Mouse (Mus musculus) spleen, adult 12 weeks (tissue): ENCODE measurements around the gene Syt8.

Source experiments
- DNase-seq: peaks from one replicate; pipeline ENCODE4 v3.0.0; 2022; ENCODE audit warnings: low spot score

The Syt8 gene

DNA sequence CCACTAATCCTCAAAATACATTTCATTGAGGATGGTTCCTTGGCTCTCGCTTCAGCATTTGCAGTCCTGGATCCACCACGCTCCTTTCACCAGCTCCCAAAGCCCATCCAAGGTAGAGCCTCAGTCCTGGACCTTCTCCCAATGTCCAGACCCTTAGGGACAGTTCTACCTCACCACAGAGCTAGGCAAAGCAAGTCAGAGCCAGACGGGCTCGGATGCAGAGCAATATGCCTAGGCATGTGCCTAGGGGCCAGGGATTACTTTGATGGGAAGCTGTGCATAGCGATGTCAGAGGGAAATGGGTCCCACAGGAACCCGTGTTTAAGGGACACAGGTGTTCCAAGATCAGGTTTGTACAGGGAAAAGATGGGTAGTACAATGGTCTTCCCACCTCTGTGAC, 10.7 kb downstream of the Syt8 start:
- no peak for DNase-seq

DNA sequence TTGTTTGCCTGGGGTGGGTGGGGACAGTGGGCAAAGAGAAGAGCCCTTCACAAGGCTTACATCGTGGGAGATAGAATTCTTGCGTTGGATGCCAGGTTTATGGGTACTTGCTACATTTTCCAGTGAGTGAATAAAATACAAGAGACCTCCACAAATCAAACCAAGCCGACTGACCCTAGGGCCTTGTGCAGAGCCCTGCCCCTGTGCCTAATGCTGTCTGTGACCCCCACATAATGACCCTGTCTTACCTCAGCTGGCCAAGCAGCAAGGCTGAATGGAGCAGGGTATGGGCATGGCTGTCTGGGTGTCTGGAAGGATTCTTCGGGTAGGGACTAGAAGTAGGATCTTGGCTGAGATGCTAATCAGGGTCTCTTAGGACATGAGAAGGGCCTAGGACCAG, 11.6 kb downstream of the Syt8 start:
- no peak for DNase-seq

DNA sequence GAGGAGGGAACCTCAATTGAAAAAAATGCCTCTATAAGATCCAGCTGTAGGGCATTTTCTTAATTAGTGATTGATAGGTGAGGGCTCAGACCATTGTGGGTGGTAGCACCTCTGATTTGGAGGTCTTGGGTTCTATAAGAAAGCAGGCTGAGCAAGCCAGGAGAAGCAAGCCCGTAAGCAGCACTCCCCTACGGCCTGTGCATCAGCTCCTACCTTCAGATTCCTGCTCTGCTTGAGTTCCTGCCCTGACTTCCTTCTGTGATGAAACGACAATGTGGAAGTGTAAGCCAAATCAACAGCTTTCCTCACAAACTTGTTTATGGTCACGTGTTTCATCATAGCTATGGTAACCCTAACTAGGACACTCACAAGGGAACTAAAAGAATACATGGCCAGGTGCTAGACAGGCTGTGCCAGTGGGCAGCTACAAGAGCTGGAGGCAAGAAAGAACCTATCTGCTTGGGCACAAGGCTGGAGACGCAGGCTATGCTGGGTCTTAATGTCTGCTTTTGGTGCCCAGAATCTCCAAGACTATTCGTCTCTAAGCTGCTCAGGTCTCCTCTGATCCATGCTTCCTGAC, 14.5 kb downstream of the Syt8 start:
- no peak for DNase-seq

DNA sequence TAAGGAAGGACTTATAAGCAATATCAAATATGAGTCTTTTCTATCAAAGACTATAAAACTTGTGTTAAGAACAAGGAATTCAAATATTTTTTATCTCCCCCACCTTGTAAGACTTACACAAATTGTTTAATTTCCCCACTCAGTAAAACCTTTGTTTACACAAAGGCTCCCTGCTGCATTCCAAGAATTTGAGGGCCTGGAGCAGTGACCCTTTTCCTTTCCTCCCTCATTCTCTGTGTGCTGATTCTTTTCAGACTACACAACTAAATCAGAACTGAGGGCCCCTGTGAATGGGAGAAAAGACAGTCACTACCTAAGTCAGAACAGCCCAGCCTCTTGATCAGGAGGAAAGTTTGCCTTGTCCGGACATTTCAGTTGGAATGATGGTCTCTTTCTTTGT, 20.1 kb downstream of the Syt8 start:
- no peak for DNase-seq

DNA sequence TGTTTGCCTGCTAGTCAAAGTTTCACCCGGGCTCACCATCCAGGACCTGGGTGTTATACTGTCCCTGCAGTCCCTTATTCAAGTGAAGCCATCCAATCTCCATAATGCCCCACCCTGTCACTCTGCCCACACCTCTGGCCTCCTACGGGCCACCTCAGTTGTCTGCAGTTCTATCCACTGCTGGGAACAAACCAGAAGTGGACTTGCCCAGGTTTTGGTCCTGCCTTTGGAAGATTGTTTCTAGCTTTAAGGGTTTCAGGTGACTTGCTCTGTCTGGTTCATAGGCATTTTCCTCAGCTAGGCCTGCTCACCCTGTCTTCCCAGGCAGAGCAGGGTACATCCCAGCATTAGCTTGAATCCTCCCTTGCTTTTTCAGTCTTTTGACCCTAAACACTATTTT, 20.6 kb downstream of the Syt8 start:
- no peak for DNase-seq

DNA sequence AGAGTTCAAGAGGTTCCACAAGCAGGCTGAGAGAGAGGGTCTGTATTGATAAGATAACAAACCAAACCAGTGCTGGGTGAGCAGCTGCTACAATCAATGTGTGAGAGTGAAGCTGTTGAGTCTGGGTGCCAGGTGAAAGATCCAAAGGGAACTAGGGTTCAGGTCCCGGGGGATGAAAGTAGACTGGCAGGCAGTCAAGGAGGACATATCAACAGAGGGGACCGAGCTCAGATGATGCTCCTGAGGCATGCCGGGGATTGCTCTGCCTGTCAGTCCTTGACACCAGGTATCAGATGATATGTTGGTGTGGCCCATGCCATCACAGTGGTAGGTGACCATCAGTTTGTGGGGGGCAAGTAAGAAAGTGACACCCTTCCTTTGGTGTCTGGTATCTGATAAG, 22.2 kb downstream of the Syt8 start:
- DNase-seq: no peak

DNA sequence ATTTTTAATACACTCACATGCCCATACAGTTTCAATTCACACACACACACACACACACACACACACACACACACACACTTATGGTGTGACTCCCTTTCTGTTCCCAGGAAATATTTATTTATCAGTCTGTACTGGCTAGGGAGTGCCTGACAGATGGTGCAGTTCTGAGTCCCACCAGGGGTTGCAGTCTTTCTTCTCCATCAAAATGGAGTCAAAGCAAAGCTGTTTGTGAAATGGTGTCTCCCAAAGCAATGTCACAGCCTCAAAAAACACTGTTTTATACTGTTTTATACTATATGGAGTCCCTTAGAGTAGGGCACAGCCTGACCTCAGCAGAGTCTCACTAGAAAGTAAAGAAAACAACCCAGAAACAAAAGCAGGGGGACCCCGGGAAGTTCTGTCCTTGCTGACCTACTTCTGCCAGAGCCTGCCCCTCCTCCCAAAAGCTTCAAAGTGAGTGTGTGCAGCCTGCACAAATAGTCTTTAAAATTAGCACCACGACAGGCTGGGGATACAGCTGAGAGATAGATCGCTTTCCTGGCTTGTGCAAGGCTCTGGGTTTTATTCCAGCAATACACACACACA, 22.7 kb downstream of the Syt8 start:
- DNase-seq: no peak

DNA sequence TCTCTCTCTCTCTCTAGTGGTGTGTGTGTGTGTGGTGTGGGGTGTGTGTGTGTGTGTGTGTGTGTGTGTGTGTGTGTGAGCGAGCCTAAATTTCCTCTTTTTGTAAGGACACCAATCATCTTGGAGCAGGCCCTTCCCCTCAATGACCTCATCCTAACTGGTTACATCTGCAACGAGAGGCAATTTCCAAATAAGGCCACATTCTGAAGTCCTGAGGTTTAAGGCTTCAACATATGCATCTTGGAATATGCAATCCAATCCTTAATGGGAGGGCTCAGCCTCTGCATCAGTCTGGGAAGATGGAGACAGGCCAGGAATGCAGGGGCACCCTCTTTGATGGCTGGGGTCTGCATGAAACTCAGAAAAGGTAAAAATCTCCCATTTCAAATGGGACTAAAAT, 23.4 kb downstream of the Syt8 start:
- no peak for DNase-seq

DNA sequence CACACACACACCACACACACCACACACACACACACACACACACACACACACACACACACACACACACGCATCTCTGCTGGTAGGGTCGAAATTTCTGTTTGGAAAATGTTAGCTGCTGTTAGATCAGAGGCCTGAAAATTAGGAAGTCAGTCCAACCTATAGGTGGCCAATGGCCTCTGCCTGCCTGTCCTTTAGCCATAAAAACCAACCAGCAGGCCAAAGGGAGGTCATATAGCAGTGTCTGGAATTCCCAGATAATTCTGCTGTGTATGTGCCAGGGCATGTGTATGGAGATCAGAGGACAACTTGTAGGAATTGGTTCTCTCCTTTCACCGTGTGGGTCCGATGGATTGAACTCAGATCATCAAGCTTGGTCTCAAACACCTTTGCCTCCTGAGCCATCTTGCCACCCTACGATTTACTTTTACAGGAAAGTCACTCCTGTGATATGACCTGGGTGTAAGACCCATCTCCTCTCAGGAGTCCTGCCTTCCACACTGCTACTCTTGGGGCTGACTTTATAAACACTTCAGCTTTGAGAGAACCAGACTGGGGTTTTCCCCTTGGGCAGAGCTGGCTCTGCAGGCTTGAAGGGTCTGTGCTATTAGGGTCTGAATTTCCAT, 24.1 kb downstream of the Syt8 start:
- DNase-seq: no peak

DNA sequence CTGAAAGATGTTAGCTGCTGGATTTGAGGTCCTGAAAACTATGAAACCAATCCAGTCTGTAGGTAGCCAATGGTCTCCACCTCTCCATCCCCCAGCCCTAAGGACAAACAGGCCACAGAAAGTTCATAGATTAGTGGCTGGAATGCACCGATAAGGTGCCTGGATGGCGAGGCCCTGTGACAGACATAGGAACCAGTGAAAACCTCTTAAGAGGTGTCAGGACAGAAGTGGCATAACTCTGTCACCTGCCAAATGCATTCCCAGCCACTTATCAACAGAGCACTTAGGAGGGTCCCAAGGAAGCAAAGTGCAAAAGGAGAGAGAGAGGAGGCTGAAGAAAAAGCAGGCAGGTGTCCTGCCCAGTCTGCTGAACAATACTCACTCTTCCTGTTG, 24.6 kb downstream of the Syt8 start:
- no peak for DNase-seq

DNA sequence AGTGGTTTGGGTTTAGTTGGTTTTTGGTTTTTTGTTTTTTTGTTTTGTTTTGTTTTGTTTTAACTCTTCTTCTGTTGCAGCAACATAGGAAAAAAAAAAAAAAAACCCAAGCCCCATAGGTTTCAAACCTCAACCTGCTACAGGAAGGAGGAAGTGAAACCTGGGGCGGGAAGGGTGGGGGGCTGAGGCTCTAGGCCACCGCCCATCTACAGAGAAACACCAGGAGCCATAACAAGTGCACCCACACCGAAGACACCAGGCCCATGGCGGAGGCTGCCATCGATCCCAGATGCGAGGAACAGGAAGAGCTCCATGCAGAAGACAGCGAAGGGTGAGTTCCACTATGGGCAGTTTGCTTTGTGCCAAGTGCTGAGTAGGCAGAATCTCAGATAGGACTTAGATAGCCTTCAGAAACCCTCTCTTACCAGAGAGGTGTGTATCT, 26.0 kb downstream of the Syt8 start, which contains the start of gene Lsp1:
Gene Lsp1 (plus strand): TSS at position 174 of the 442 bp plus-strand sequence.
- DNase-seq: no peak

DNA sequence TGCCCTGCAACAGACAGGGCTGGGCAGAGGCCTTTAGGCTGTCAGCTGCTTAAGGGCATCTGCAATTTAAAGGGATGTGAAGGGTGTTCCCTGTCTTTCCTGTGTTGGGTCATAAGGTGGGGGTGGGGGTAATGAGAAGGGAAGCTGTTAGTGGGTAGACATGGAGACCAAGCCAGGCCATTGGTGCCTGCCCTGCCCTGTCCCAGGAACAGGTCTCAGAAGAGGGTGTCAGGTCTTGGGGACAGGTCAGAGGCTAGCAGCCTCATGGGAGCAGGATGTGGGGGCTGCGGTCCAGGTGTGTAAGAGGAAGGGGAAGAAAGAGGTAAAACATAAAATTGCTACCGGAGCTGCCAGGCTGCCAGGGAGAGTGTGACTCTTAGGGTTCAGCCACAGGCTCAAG, 26.8 kb downstream of the Syt8 start:
- no peak for DNase-seq

DNA sequence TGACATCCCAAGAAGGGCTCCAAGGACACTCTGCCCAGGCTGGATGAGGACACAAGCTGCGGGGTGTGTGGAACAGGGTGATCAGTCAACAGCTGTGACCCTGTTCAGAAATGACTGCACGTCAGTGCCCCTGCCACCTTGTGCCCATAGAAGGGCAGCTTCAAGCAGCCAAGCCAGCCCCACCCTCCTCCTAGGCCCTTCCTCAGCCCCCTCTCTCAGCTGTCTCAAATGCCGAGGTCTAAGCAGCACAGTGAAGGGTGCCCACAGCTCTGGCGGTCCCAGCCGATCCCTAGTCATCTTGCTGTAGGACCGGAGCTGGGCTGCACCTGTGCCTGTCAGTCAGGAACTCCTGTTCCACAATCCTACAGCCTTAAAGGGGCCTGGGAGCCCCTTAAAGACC, 27.5 kb downstream of the Syt8 start:
- DNase-seq: no peak

DNA sequence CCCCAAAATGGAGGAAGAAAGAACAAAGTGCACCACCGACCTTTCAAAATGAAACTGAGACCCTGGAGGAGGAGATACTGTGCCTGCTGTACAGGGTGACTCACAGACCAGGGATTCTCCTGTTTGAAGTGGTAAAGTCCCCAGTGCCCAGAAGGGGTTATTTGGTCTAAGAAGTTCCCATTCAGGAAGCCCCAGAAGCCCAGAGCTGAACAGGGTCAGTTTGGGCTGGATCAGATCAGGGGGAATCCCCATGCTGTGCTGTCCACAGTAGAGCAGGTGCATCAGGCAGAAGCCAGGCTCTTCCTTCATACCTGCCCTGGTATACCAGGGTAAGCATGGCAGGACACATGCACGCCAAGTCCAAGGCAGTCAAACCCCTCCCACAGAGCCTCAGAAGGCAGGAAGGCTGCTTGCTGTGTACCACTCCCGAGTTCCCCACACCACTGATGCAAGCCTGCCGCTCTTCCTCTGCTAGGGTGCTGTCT, 28.0 kb downstream of the Syt8 start:
- DNase-seq: no peak

DNA sequence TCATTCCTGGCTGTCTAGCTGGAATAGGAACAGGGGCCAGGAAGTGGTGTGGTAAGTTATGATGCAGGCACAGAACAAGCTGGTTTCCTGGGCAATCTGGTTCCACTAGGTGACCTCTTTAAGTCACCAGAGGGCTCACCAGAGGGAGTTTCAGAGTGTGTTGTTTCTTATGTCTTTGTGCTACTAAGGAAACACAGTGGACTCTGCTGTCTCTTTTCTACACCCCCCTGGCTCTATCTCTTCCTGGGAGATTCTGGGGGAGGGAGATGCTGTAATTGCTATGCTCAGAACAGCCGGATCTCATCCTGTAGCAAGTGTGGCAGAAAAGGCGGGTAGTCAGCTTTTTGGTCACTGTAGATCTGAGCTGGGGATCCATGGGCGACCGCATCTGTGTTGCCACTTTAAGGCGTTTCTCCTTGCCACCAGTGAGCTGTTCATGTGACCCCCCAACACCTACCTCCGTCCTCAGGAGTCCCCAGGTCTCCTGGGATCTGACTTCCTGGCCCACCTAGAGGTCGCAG, 35.6 kb downstream of the Syt8 start:
- DNase-seq: no peak

DNA sequence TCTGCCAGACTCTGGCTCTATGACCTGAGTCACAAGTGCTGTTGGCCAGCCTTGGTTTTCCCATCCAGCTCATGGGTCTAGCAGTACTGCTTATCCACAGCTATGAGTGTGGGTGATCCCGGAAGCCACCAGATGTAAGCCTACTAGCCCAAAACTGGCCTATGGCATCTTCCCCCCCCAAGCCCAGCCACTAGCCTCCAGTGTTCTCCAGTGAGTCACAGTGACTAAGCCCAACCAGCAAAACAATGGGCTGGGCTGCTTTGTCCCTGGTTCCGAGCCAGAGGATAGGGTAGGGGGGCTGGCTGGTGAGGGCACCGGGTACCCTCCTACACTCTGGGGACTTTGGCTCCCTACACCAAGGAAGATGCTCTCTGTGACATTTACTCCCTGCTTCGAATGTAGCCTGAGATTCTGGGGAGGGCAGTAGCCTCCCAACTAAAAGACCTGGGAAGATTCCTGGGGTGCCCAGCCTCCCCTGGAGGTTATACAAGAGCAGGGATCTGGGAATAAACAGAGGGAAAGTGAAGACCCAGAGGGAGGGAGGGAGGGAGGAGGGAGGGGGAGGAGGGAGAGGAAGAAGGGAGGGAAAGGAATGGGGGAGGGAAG, 36.3 kb downstream of the Syt8 start:
- DNase-seq: no peak

DNA sequence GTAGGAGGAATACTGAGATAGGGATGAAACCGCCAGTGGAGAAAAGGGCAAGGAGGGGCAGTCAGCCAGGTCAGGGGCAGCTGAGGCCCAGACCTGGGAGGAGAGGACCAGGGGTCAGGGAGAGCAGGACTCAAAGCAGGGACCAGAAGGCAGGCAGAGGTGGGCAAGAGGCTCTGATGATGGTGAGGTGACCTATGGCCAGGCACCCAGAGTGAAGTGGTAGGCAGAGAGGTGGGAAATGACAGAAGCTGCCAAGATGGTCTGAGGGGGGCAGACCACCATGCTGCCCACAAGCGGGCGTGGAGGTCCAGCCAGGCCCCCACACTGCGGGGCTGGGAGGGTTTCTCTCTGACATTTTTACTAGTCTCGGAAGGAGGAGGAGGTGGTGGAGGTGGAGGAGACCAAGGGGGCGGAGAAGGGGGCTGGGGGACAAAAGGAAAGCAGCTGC, 36.8 kb downstream of the Syt8 start:
- DNase-seq: no peak

DNA sequence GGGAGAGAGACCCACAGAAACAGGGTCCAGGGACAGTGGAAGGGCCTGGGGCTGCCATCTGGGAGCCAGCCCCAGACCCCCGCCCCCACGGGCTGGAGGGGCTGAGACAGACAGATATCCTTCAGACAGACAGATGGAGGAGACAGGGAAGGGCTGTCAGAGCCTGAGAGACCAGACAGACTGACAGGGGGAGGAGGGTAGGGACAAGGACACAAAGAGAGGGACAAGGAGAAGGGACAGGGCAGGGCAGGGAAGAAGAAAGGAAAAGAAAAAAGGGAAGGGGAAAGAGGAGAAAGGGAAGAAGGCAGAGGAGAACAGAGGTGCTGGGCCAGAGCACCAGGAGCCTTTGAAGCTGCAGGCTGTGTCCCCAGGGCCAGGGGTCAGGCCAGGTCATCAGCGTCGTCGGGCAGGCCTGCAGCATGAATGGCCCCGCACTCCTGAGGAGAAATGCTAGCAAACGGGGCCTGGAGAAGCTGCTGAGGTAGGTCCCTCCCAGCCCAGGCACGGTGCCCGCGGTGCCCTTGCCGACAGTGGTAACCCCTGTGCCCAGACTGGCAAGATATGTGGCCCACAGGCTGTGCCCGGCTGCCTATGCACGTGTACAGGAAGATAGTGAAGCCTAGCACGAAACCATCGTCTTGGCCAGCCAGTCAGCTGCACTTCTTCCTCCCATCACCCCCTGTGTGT, 37.4 kb downstream of the Syt8 start:
- no peak for DNase-seq

DNA sequence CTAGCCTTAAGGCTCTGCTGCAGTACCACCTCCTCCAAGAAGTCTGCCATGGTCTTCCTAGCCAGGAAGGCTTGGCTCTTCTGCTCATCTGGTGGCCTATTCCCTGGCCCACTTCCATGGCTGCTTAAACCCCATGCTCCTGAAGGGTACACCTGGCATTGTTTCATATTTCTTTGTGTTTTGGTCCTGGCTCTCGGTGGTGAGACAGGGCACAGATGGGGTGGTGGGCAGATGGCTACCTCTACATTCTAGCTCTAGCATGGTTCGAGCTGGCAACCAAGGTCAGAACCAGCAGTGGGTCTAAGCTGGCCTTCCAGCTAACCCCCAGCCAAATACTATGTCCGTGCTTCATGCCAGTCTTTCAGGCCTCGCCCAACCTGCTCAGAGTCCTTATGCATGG, 38.3 kb downstream of the Syt8 start:
- no peak for DNase-seq

DNA sequence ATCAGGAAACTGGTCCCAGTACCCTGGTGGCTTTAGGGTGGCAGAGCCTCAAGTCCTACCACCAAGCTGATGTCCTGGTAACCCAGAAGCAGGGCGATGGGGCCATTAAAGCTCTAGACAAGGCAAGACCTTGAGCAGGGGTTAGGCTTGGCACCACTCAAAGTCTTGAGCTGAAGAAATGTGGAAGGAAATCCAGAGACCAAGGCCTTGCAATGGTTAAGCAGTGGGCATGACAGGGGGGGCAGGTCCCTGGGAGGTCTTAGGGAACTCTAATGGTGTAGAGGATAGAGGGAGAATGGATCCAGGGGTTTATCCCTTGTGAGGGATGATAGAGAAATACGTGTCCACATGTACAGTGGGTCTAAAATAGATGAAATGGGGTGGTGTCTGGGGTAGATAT, 38.8 kb downstream of the Syt8 start:
- no peak for DNase-seq

DNA sequence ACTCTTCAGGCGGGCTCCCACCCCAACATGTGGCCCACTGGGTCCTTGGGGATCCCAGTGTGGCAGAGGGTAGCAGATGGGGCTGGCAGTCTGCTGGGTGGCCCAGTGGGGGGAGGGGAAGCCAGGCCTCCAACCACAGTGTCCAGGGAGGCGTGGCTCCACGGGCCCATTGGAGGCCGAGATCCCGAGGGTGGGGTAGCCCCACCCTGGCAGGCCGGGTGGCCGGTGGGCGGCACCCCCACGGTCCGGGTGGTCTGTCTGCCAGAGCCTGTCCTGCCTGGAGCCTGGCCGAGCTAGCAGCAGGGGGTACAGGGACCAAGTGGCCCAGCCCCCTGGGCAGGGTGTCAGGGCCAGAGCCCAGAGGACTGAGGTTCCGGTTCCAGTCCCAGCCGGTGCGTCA, 40.1 kb downstream of the Syt8 start:
- DNase-seq: no peak

DNA sequence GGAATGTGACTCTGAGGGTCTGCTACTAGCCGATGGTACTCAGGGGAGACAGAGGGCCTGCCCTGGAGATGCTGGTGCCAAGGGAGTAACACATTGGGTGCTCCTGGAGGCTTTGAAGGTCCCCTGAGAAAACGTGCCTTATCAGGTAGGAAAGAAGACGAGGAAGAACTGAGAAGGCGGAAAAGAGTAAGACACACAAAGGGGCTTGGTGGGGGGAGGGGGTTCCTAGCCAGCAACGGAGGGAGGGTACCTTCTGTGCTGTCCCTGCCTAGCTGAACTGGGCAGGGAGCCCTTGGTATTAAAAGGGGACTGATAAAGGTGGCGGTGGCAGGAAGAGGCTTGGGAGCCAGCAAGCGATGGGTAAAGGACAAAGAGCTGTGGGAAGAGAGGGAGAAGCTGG, 41.0 kb downstream of the Syt8 start:
- no peak for DNase-seq

DNA sequence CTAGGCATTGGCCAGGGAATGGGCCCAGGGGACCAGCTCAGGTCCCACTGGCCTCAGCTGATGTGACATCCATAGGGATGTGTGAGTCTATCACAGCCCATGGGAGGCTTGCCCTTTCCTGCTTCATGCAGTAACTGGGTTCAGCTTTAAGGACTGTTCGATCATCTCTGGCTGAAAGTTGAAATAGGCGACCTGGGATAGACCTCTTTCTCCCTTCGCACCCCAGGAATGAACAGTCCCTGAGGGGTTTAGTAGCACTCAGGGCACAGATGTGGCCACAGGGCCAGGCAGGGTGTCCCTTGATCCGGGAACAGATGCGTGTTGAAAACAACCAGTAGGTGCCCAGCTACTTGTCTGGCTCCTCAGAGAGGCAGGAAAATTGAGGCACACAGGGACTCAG, 41.6 kb downstream of the Syt8 start:
- DNase-seq: no peak
